Mouse (Mus musculus): ENCODE results near the gene Ddx20.

GRCm38 (mm10) chr3:105704031-105705008 is 16.9 kb upstream of the Ddx20 start, which contains the start of gene Inka2:
- TF ChIP-seq POLR2A (IDR thresholded peaks at IDR 0.05; ENCODE audit: low read depth, low read length) (no peak), CTCF (IDR thresholded peaks at IDR 0.05; ENCODE audit: extremely low read depth, insufficient read depth, insufficient read length, insufficient replicate concordance) (no peak)

Measured in spleen, adult 2 months (tissue).